Mouse (Mus musculus) MEL (cell line): ENCODE results near the gene Atp5d. TPM values are rescaled to one million over a fixed set of nuclear protein-coding genes. Genes with fewer than 3 reads are reported as not detected.

Experiments used
- DNase-seq: peaks from one replicate; pipeline ENCODE4 v3.0.0; 2011; ENCODE audit warnings: low read depth, low spot score
- H3K27ac ChIP-seq: 2 replicates; pipeline ENCODE4 v1.5.1; 2012; ENCODE audit warnings: low read depth, mild to moderate bottlenecking, control low read depth, low read length, moderate library complexity; ENCODE audit not compliant: control insufficient read depth
- H3K27me3 ChIP-seq, 2 experiments: fragments of 150-350 bp in 1 of 2; sonication (generic) in 1 of 2; 2 replicates each; pipeline ENCODE4 v1.6.1; 2012; ENCODE audit warnings: low read length in 2 of 2, mild to moderate bottlenecking in 2 of 2, improper control_type of control experiment in 1 of 2, moderate library complexity in 1 of 2; ENCODE audit not compliant: insufficient read depth in 2 of 2, control insufficient read depth in 1 of 2
- H3K36me3 ChIP-seq, 2 experiments: 2 replicates each; pipeline ENCODE4 v1.6.1; 2012 to 2014; ENCODE audit warnings: low read length in 2 of 2, improper control_type of control experiment in 1 of 2, inconsistent platforms in 1 of 2, mild to moderate bottlenecking in 1 of 2; ENCODE audit not compliant: insufficient read depth in 2 of 2, control insufficient read depth in 1 of 2
- H3K4me1 ChIP-seq, 2 experiments: fragments of 150-350 bp in 1 of 2; sonication (generic) in 1 of 2; 2 replicates each; pipeline ENCODE4 v1.6.1; 2012; ENCODE audit warnings: low read length in 2 of 2, improper control_type of control experiment in 1 of 2, mild to moderate bottlenecking in 1 of 2; ENCODE audit not compliant: insufficient read depth in 2 of 2, control insufficient read depth in 1 of 2
- H3K4me3 ChIP-seq, 2 experiments: fragments of 150-350 bp in 1 of 2; sonication (generic) in 1 of 2; 2 replicates each; pipeline ENCODE4 v1.5.1; 2012; ENCODE audit warnings: low read depth in 2 of 2, low read length in 2 of 2, mild to moderate bottlenecking in 2 of 2, moderate library complexity in 2 of 2, control low read depth in 1 of 2, improper control_type of control experiment in 1 of 2; ENCODE audit not compliant: control insufficient read depth in 1 of 2, insufficient read depth in 1 of 2
- H3K79me2 ChIP-seq: 2 replicates; pipeline ENCODE4 v1.6.1; 2012; ENCODE audit warnings: mild to moderate bottlenecking, low read length, moderate library complexity; ENCODE audit not compliant: control insufficient read depth, poor library complexity, insufficient read depth
- H3K9ac ChIP-seq: 2 replicates; pipeline ENCODE4 v1.6.1; 2012; ENCODE audit warnings: low read depth, mild to moderate bottlenecking, control low read depth, low read length, moderate library complexity; ENCODE audit not compliant: control insufficient read depth, poor library complexity, severe bottlenecking
- H3K9me3 ChIP-seq: fragments of 150-350 bp; sonication (generic); replicated peaks from 2 replicates; pipeline ENCODE4 v1.6.1; 2012; ENCODE audit warnings: mild to moderate bottlenecking, low read length, improper control_type of control experiment, moderate library complexity; ENCODE audit not compliant: insufficient read depth
- CHD1 ChIP-seq: IDR thresholded peaks from 2 replicates; pipeline ENCODE4 v1.6.1; 2012; ENCODE audit warnings: low read depth, mild to moderate bottlenecking, inconsistent platforms, low read length, improper control_type of control experiment
- CHD2 ChIP-seq: IDR thresholded peaks from 2 replicates; pipeline ENCODE4 v1.6.1; 2011; ENCODE audit warnings: low read length, improper control_type of control experiment
- CTCF ChIP-seq, 3 experiments: IDR thresholded peaks in 2 of 3; conservative IDR thresholded peaks in 1 of 3; 2 replicates each; pipeline ENCODE4 v1.5.1; 2011 to 2012; ENCODE audit warnings: low read length in 3 of 3, low read depth in 2 of 3, mild to moderate bottlenecking in 2 of 3, improper control_type of control experiment in 1 of 3, inconsistent platforms in 1 of 3, mixed read lengths in 1 of 3, moderate library complexity in 1 of 3; ENCODE audit not compliant: control insufficient read depth in 1 of 3, insufficient read depth in 1 of 3, poor library complexity in 1 of 3, severe bottlenecking in 1 of 3
- EP300 ChIP-seq, 2 experiments: IDR thresholded peaks; 2 replicates each; pipeline ENCODE4 v1.6.1; 2011; ENCODE audit warnings: improper control_type of control experiment in 2 of 2, low read length in 2 of 2, low read depth in 1 of 2, mild to moderate bottlenecking in 1 of 2
- GABPA ChIP-seq: IDR thresholded peaks from 2 replicates; pipeline ENCODE4 v1.6.1; 2012; ENCODE audit warnings: low read depth, mild to moderate bottlenecking, inconsistent platforms, low read length, improper control_type of control experiment, moderate library complexity
- HCFC1 ChIP-seq: IDR thresholded peaks from 2 replicates; pipeline ENCODE4 v1.6.1; 2012; ENCODE audit warnings: low read depth, mild to moderate bottlenecking, inconsistent platforms, low read length, improper control_type of control experiment, moderate library complexity
- KAT2A ChIP-seq: conservative IDR thresholded peaks from 2 replicates; pipeline ENCODE4 v1.6.1; 2012; ENCODE audit warnings: low read depth, low read length, improper control_type of control experiment, inconsistent platforms
- MAFK ChIP-seq: IDR thresholded peaks from 2 replicates; pipeline ENCODE4 v1.6.1; 2011; ENCODE audit warnings: low read depth, mild to moderate bottlenecking, low read length, improper control_type of control experiment, borderline replicate concordance
- MAZ ChIP-seq: IDR thresholded peaks from 2 replicates; pipeline ENCODE4 v1.6.1; 2012; ENCODE audit warnings: low read depth, mild to moderate bottlenecking, inconsistent platforms, low read length, improper control_type of control experiment
- POLR2A ChIP-seq, 2 experiments: IDR thresholded peaks; 2 replicates each; pipeline ENCODE4 v1.6.1; 2011 to 2012; ENCODE audit warnings: low read length in 2 of 2, mild to moderate bottlenecking in 2 of 2, control low read depth in 1 of 2, improper control_type of control experiment in 1 of 2, low read depth in 1 of 2, moderate library complexity in 1 of 2; ENCODE audit not compliant: control insufficient read depth in 1 of 2, insufficient read depth in 1 of 2, poor library complexity in 1 of 2
- SIN3A ChIP-seq: IDR thresholded peaks from 2 replicates; pipeline ENCODE4 v1.6.1; 2012; ENCODE audit warnings: low read length, improper control_type of control experiment, inconsistent platforms
- SMC3 ChIP-seq: IDR thresholded peaks from 2 replicates; pipeline ENCODE4 v1.6.1; 2011; ENCODE audit warnings: low read depth, low read length, improper control_type of control experiment
- UBTF ChIP-seq: IDR thresholded peaks from 2 replicates; pipeline ENCODE4 v1.6.1; 2012; ENCODE audit warnings: low read depth, mild to moderate bottlenecking, inconsistent platforms, low read length, improper control_type of control experiment, moderate library complexity, borderline replicate concordance; ENCODE audit not compliant: insufficient read depth
- ZC3H11A ChIP-seq: IDR thresholded peaks from 2 replicates; pipeline ENCODE4 v1.6.1; 2012; ENCODE audit warnings: low read depth, mild to moderate bottlenecking, inconsistent platforms, low read length, improper control_type of control experiment
- ZKSCAN1 ChIP-seq: IDR thresholded peaks from 2 replicates; pipeline ENCODE4 v1.6.1; 2012; ENCODE audit warnings: low read depth, mild to moderate bottlenecking, inconsistent platforms, low read length, improper control_type of control experiment, moderate library complexity
- ZMIZ1 ChIP-seq: IDR thresholded peaks from 2 replicates; pipeline ENCODE4 v1.6.1; 2012; ENCODE audit warnings: low read depth, mild to moderate bottlenecking, inconsistent platforms, low read length, improper control_type of control experiment, moderate library complexity
- polyA plus RNA-seq, 2 experiments: library from polyadenylated mRNA; stranded (reverse) in 1 of 2; unstranded in 1 of 2; fragments of >175 nt in 1 of 2; fragments of >200 nt in 1 of 2; gene quantifications; 2 replicates each; pipeline versions ENCODE4 v1.2.1 to v1.2.4; 2012; ENCODE audit warnings: low replicate concordance in 2 of 2, low read depth in 1 of 2; ENCODE audit not compliant: insufficient read length in 2 of 2, insufficient read depth in 1 of 2, missing spikeins in 1 of 2
- total RNA-seq: library from RNA; depleted of rRNA; stranded (reverse); fragments of 300-350 nt; gene quantifications from 2 replicates; pipeline ENCODE4 v1.2.3, GENCODE M21; 2012

Gene Atp5d
- total and polyA plus RNA-seq, 3 experiments: 300 to 657 (median 308) TPM

GRCm38 (mm10) chr10:80133226-80133849 lies 5.1 kb upstream of the Atp5d start:
- no peak overlapping the region for H3K27ac ChIP-seq

DNA sequence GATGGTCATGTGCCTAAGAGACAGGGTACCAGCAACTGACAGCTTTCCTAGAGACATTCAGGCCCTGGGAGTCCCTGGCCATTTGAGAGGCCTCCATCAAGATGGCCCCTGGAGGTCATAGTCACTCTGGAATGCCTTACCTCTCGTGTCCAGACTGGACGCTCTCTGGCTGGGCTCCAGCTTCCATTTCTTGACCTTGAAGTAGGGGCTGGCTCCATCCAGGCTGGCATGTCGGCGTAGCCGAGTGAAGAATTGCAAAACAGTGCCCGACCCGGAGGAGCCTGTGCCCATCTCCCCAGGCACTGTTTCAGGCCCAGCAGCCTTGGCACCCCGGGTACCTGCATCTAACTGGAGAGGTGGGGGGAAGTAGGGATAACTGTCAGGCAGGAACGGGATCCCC lies 4.0 kb upstream of the Atp5d start:
- Histone ChIP-seq H3K27me3 (no peaks in the 10 kb centered on the region), H3K9me3 (no peaks in the 10 kb centered on the region), H3K4me3 (no peak overlapping the region), H3K79me2 (peaks cover 9% of the 10 kb centered on the region), H3K9ac (no peak overlapping the region), H3K4me1 (peaks cover 0 to 5% of the 10 kb centered on the region in 2 experiments; a peak in 2 of 4 replicates), H3K27ac (no peak overlapping the region), H3K36me3 (peaks cover 0 to 4% of the 10 kb centered on the region in 2 experiments; a peak in 2 of 4 replicates)
- no peak for DNase-seq
- TF ChIP-seq ZKSCAN1 (no peak), EP300 (IDR thresholded peaks at IDR 0.05; ENCODE audit: low read depth in 1 of 2, low read length in 2 of 2) (no peak), HCFC1 (no peak), ZC3H11A (no peak)

More at GRCm38 (mm10) chr10:80133226-80133849, 5.1 kb upstream of the Atp5d start:
- Histone ChIP-seq H3K4me1 (peaks cover 0 to 3% of the 10 kb centered on the region in 2 experiments; a peak in 1 of 4 replicates), H3K36me3 (peaks cover 0 to 3% of the 10 kb centered on the region in 2 experiments; a peak in 2 of 4 replicates), H3K9me3 (no peaks in the 10 kb centered on the region), H3K4me3 (no peak overlapping the region), H3K79me2 (peaks cover 1% of the 10 kb centered on the region; the same call in 1 of the 2 replicates), H3K27me3 (no peaks in the 10 kb centered on the region)
- no peak for DNase-seq
- peak; percentile 33; the same call in 1 of the 2 replicates for TF ChIP-seq MAZ
- no peak for TF ChIP-seq SIN3A
- TF ChIP-seq CHD1: no peak
- no peak for TF ChIP-seq ZMIZ1
- no peak; the same call in 1 of the 2 replicates for TF ChIP-seq SMC3
- TF ChIP-seq UBTF: no peak
- TF ChIP-seq POLR2A (IDR thresholded peaks at IDR 0.05; ENCODE audit: control insufficient read depth in 1 of 2, insufficient read depth in 1 of 2, low read depth in 1 of 2, low read length in 2 of 2, poor library complexity in 1 of 2): no peak
- TF ChIP-seq MAFK: no peak
- TF ChIP-seq CTCF (IDR thresholded peaks at IDR 0.05 in 2 of 3, conservative IDR thresholded peaks at IDR 0.05 in 1 of 3; ENCODE audit: control insufficient read depth in 1 of 3, insufficient read depth in 1 of 3, low read depth in 2 of 3, low read length in 3 of 3, poor library complexity in 1 of 3, severe bottlenecking in 1 of 3): peak in 2 of 3 experiments; percentile 9 to 25; a peak in 2 of 6 replicates
- TF ChIP-seq KAT2A: no peak
- TF ChIP-seq, all 39 proteins: peak for 2
- H3K9ac ChIP-seq: no peak overlapping the region

GRCm38 (mm10) chr10:80135161-80135560 lies 3.3 kb upstream of the Atp5d start:
- H3K4me1 ChIP-seq: peaks cover 0 to 12% of the 10 kb centered on the region in 2 experiments; a peak in 2 of 4 replicates
- H3K36me3 ChIP-seq: peaks cover 0 to 8% of the 10 kb centered on the region in 2 experiments; a peak in 2 of 4 replicates
- no peaks in the 10 kb centered on the region for H3K9me3 ChIP-seq
- DNase-seq: no peak
- H3K27ac ChIP-seq: no peak overlapping the region
- no peak for TF ChIP-seq GABPA
- TF ChIP-seq CHD2: no peak
- H3K4me3 ChIP-seq: no peak overlapping the region
- H3K9ac ChIP-seq: no peak overlapping the region
- H3K79me2 ChIP-seq: peaks cover 9% of the 10 kb centered on the region
- no peaks in the 10 kb centered on the region for H3K27me3 ChIP-seq
